Mouse (Mus musculus) ZHBTc4 (cell line): ENCODE measurements at regions not wholly inside any gene's neighbourhood (a gene's known extent, or its start where the extent isn't known, plus 50 kb on each side); places are given as distances from the start of the nearest gene placed in this dataset.

Source experiments
- DNase-seq: peaks from one replicate; pipeline ENCODE4 v3.0.0-alpha.2; 2011; ENCODE audit warnings: low read depth, low spot score

DNA sequence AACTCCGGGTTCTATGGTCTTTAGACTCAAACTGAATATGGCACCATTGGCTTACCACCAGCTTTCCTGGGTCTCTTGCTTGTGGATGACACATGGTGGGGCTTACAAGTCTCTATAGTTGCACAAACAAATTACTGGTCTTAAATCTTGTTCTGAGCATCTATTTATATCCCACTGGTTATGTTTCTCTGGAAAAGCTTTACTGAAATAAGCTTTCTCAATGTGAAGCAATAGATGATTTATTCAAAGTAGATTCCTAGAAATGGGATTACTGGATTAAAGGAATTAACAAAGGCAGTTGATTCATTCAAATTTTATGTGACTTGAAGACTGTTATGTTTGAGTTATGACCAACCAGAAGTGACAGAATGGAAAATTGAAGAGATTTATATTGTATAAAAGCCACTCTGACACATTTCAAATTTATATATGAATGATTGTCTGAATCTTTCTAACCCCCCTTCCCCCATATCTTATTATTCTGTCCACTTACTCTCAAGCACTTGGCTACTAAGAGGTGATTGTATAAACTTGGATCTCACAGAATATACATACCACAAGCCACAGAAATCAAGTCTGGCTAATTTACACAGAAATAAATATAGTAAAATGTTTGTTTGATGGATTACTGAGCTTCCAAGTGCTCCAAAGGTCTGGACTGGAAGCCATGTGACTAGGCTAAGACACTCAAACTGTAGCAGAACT is 113.4 kb upstream of the C1qtnf3 start:
- no peak for DNase-seq

DNA sequence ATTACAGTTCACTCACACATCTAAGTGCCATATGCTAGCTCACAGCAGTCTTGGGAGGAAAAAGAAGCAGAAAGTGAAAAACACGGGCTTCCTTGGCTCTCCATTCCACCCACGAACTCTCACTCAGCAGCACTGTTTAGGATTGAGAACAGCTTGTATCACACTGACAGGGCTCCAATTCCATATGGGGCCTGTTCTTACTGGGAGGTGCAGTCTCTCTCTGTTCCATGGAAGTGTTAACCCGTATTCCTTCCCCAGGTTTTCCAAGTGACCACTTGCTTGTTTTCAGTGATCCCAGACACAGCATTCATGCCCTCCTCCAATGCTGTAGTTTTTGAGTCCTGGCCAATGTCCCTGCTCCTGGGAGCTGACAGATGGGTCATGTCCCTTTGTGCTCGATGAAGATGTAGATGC is 111.5 kb upstream of the C1qtnf3 start:
- no peak for DNase-seq

DNA sequence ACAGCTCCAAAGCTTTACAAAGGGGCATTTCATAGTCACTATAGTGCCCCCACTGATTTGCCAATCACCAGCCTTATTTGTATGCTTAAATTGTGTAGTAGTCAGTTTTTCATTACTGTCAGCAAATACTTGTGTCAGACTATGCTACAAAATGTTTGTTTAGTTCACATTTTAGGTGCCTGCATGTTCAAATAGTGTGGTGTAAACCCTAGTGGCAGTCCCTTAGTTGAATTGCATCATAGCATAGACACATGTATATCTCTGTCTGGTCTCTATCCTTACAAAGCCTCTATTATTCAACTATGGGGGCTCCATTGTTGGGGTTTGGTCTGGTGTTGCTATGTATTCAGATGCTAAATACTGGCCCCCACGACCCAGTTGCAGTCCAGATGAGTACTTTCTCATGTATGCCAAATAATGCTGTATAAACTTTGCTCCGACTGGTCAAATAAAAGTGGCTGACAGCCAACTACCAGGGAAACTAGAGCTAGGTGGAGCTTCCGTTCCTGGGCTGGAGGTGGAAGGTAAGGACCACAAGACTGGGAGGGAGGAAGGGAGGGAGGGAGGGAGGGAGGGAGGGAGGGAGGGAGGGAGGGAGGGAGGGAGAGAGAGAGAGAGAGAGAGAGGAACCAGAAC is 109.0 kb upstream of the C1qtnf3 start:
- no peak for DNase-seq

DNA sequence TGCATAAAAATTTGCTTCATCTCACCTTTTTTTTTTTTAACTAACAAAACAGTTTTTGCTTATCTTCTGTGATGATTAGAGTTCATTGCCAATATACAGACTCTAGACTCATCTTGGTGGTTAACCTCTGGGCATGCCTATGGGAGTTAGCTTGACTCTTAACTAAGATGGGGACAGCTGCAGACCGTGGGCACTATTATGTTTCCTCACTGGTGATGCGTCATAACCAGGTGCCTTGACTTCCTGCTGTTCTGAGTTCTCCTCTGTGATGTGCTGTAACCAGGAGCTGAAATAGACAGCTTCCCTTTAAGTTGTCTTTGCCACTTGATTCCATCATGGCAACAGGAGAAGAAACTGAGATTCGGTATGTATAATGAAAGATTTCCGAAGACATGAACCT is 105.4 kb upstream of the C1qtnf3 start:
- DNase-seq, result no peak

DNA sequence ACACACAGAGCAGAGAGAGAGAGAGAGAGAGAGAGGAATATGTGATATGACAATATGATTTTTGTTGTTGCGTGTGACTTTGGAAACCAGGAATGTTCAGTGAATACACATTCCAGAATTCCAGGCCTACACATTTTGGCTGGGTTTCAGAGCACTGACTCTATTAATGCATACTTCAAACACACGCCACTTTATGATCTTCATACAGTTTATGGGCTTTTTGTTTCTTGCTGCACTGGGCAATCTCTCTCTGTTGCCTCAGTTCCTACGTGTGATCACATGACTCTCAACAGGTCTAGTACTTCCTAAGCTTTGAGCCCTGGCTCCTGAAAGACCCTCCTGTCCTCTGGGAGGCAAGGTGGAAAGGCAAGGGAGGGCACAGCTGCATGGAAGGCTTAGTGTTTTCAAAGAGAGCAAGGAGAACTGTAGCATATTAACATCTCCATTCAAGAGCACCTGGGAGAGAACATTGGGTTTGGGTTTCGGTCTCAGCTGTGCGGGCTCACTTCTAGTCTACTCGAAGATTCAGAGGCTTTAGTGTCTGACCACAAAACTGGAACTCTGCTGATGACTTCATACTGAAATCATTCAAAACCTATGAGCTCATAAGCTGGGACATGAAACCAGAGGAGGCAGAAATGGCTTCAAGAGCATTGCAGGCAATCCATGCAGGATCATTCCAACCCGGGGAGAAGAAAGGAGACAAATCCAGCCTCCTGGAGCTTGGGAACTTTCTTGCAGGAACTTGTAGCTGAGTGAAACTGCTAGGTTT is 87.9 kb upstream of the C1qtnf3 start:
- no peak for DNase-seq

DNA sequence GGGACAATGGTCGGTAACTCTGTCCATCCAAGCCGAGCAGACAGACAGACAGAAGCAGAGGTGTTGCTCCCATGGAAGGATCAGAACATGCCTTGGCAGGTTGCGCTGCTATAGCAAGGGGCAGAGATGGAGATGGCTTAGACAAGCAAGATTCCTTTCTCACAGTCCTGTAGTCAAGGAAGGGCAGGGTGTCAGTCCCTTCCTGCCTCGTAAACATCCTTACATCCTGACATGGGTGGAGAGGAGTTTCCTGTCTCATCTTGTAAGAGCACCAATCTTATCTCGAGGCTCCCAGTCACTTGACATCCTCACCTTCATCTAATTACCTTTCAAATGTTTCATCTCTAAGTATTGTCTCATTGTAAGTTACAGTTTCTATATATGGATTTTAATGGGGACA is 87.0 kb upstream of the C1qtnf3 start:
- no peak for DNase-seq

DNA sequence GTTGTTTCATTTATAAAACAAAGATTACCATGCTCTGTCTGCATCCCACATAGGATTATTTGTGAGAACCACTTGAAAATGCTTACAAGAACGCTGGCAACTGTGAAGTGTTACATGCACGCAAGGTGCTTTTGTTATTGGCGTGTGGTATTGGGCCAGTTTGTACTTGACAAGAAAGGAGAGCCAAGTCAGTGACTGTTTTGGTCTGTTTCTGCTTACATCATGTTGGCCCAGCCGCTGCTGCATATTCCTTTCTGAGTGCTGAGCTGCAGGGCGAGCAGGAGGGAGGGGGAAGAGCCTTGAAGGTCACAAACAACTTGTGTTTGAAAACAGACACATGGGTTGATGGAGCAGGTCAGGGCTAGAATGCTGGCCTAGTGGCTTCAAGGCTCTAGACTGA is 85.3 kb upstream of the C1qtnf3 start:
- DNase-seq, result peak; percentile 25

DNA sequence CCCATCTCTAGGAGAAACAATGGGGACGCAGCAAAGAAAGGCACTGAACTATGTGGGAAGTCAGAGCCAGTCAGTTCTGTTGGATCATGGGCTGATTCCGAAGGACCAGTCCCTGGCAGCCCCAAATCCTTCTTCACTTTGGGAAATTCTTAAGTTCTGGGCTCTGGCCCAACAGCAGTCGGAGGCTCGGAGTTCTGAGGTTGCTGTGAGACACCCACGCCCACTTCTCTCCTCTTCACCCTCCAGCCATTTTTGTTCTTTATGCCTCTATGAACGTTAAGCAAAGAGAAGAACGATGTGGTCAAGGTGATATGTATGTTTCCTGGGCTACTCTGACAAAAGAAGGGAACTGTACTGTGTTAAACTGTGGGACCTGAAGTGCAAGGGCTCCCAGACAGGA is 84.0 kb upstream of the C1qtnf3 start:
- DNase-seq, result no peak

DNA sequence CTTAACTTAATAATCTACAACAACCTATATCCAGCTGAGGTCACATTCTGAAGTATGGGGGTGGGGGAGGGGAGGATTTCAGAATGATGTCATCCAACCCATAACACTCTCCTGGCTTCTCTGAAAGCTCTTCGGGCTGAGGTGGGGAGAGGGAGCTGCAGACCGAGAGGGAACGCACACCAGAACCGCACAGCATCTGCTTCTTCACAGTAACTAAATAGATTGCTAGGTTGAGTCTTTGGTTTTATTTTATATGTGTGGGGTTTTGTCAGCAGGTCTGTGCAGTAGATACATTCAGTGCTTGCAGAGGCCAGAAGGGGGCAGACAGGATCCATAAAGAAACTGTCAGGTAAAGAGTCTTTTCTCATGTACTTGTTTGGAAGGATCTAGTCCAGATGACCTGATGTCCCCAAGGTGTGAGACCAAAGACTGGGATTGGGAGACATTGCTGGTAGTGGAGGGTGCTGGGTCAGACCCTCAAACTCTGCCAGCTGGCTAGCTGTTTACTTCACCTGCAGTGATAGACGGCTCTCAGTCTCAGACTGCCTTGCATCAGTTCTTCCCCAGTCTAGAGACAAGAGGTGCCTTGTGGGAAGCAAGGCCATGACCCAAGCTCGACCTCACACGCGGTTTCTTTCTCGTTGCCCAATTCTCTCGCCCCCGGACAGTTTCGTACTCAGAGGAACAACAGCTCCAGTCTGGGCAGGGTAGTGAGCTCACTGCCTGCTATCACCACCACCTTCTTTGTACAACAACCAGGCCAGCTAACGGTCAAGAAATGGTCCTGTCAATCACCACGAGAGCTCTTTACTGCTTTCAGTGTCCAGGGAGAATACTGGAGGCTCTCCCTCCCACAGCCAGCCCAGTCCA is 83.2 kb upstream of the C1qtnf3 start:
- DNase-seq, result peak; percentile 77

DNA sequence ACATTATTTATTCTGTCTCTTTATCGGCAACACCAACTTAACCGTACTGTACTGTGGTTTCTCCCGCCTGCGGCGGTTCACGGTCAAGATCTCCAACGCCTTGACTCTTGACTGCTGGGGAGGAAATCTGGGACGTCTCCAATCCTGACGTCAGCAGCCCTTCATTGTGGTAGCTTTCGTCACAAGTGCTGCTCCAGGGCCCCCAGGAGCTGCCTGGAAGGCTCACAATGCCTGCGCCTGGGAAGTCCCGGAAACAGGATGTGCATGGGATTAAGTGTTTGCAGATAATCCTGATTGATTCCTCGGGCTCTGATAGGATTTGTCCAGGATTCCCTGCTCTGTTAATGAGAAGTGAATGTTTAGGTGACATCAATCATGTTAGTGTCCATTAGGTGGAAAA is 82.3 kb upstream of the C1qtnf3 start:
- DNase-seq, result peak; percentile 18

DNA sequence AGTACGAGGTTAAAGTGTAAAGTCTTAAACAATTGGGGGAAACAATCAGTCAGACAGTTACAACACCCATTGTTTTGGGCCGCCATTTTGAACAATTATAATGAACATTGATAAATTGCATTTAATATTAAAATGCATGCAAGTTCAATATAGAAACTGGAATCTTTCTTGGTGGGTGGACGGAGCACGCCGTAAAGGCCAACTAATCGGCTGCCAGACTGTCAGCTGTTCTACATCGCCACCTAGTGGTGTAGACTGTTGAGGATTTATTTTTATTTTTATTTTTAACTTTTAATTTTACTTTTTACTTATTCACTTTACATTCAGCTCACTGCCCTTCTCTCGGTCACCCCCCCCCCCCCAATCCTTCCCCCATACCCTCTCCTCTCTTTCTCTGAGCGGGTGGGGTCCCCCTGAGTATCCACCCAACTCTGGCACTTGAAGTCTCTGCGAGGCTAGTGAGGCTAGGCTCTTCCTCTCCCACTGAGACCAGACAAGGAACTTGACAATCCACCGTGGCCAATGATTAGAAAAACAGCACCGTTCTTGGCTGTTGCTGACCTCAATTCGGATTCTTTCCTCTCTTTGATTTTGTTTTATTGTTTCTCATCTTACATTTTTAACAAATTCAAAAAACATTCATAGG is 79.7 kb upstream of the C1qtnf3 start:
- peak; percentile 38 for DNase-seq

DNA sequence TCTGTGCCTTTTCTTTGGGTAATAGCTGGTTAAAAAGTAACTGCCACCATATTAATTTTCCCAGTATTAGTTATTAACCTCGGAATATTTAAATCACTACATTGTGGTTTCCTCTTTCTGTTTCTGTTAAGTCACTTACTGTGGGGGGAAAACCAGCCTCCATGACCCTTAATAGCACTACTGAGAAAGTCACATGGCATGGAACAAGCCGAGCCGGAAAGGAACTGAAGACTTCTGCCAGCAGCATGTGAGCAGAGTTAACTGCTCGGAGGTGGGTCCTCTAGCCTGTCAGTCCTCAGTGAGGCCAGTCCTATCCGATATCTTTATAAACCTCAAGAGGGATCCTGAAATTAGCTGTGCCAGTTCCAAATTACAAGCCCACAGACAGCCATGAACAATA is 75.8 kb upstream of the C1qtnf3 start:
- no peak for DNase-seq

DNA sequence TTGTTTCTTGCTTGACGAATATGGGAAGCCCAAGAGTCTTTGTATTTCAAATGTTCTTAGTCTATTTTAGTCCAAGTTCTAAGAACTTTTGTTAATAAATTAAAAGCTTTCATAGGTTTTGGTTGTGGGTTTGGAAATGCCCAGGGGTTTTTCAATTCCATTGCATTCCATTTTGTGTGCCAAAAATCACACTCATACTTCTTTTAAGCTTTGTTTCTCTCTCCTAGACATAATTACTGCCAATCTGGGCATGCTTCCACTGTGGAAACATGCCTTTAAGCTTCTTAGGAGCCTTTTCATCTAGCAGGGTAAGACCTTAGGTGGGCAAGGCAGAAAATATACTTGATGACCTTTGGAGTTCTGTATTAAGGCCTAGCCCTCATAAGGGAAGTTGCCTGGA is 70.4 kb upstream of the C1qtnf3 start:
- no peak for DNase-seq

DNA sequence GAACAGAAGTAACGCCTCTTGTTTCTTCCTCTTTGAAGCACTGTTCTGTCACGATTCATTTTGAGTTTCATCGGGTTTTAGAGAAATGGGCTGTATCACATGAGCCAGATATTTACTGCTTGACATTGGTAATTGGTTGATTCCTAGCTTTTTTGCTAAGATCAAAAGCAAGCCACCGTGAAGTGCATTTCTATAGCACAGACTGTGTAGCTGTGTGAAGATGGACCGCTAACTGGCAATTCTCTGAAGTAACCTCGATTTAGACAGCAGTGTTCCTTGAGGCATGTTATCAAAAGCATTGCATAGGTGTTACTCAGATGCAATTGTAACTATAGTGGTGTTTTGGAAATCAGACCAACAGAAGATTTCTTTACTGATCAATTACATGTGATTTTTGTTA is 64.1 kb upstream of the C1qtnf3 start:
- DNase-seq, result no peak

DNA sequence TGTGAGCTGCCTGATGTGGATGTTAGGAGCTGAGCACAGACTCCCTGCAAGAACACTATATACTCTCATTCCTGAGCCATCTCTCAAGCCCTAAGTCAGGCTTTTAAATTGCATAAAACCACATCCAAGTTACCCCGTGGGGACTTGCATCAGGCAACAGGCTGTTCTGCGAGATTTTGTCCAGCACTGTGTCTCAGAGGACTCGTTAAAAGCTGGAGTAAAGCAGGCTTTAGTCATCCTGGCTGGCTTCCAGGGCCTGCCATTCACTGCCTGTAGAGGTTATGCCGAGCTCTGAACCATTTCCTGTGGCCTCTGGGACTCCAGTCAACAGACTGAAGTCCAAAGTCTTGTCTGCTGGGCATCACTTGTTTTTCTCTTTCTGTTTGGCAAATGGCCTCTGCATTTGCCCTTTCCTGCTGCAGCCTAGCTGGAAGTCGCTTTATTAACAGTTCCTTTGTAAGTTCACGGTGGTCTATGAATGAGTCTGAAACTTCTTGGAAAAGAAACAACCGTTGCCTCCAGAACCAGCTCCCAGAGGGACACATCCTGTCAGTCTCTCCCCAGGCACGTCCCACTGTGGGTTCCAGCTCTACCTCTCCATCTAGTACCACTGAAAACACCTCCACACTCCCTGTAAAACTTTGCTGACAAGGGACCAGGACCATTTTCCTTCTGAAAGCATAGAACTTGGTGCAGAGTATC is 61.8 kb upstream of the C1qtnf3 start:
- no peak for DNase-seq

DNA sequence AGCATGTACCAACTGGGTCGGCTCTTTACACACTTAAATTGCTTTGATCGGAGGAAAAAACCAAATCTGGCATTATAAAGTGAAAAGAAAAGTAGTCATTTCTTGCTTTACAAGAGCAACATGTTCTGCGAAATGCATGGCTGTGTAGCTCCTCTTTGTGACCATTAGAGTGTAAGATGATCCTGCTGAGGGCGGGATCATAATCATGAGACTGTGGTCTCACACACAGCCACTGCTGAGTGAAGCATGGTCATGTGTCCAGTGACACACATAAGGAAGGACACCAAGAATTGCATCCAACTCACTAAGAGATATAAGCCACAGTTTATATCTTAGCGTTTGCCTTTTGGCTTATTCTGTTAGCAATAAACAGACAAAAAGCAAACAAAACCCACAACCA is 53.8 kb upstream of the C1qtnf3 start:
- no peak for DNase-seq

DNA sequence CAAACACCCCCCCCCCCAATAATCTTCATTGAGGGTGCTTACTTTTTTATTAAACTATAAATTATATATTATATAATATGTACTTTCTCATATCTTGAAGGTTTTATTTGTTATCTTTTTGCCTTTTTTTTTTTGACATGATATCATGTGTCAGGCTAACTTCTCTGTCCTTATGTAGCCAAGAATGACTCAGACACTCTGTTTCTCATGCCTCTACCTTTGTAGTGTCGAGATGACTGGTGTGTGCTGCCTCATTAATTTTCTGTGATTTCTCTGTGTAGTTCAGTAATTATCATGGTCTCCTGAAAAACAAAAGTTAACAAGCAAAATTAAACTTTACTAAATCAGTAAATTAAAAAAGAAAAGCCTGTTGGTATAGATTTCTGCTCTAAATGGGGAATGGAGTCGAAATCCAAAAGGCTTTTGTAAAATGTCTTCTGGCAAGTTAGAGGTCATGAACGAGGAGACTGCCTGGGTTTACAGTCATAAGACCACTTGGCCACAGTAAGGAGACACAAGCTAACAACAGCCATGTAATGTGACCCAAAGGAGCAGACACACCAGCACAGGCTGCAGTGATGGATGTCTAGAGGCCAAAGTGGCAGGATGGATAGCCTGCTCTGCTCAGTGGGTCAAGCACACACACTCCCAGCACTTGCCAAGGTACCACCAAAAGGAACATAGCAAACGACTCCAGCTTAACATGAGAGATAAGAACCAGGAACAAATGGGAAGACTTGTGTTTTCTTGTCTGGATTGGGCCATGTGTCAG is 53.2 kb upstream of the C1qtnf3 start:
- no peak for DNase-seq

DNA sequence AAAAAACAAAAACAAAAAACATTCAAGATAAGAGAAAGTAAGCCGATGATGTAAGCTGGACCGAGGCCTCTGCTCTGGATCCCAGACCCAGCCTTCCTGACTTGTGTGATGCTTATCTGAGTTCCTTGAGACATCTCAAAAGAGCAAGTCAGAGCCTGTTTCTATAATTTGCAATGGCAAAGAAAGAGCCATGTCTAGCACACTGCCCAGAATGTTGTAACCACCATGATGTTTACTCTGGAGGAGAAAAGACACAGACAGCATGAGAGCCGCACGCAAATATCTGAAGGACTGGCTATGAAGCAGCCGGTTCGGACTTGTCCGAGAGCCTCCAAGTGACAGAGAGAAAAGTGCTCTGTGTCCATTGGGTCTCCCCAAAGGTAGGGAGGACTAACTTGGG is 52.2 kb upstream of the C1qtnf3 start:
- no peak for DNase-seq

DNA sequence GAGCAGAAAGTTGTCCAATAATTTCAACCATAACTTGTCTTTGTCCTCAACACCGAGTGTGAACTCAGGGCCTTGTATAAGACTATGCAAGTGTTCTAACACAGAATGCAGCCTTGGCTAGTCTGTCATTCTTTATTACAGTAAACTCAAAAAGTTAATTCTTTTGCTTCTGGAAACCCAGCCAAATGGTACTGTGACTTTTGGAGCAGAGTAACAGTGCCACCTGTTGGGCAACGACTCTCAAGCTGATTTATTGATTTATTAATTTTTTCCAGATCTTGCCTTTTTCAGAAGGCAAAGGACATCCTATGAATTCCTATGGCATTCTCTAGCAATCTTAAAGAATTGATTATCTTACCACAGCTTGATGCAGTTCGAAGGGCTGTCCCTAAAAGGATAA is 51.1 kb upstream of the C1qtnf3 start:
- DNase-seq, result peak; percentile 15

DNA sequence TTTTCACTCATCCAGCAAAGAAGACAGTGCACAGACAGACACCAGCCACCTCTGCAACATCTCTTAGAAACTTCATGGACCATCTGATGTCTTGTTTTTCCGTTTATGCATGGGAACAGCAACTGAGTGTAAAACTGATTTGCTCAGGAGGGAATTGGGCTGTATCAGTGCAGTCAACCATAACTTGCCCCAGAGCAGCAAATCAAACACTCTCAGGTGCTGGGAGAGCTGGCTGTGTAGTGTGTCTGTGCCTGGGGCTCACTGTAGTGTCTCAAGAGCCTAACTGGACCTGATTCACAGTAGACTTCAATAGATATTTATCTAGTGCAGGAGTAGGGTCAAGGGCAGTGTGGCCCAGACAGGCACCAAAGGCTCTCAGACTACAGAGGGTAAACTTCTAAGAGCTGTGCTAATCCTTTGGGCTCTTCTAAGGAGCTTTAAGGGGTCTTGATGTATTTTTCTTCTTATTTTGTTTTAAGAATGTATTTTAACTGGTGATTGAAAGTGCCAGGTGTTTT is 50.3 kb upstream of the C1qtnf3 start:
- no peak for DNase-seq
